Mouse (Mus musculus) splenic B cell, adult 2 months (primary cell): ENCODE data around the gene Clba1.
A peak's percentile ranks its signal among the peaks of the same experiment; 100 is the strongest.
"Not testable (repeated sequence)": the region's sequence is repeated elsewhere in the genome, so short reads cannot be mapped to it uniquely, and the experiment has no call there.

Source experiments
- DNase-seq: peaks from one replicate; pipeline ENCODE4 v3.0.0-alpha.2; 2011; ENCODE audit warnings: low read depth, low spot score
- H3K27me3 ChIP-seq: 2 replicates; pipeline ENCODE4 v1.6.1; 2012; ENCODE audit warnings: mild to moderate bottlenecking, low read length, moderate library complexity, mixed read lengths; ENCODE audit not compliant: control insufficient read depth, poor library complexity, insufficient read depth, severe bottlenecking
- H3K36me3 ChIP-seq: 2 replicates; pipeline ENCODE4 v1.6.1; 2012; ENCODE audit warnings: mild to moderate bottlenecking, low read length, moderate library complexity, mixed read lengths; ENCODE audit not compliant: control insufficient read depth, poor library complexity, insufficient read depth, severe bottlenecking

Clba1 gene

DNA sequence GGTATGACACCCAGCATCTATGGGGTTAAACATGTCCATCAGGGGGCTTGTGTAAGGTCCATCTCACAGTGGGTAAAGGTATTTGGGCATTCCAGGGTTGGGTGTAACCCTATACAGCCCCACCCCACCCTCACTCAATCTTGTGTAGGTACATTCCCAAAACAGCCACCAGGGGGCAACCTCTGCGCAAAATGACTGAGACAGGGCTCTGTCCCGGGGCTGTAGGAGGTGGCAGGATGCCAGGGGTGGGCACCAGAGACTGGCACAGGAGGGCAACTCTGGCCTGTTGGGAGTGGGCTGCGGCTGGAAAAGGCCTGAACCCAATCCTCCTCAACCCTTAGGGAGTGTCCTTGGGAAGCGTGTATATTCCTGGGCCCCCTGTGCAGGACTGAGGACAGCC is 8.3 kb upstream of the Clba1 start:
- H3K27me3 ChIP-seq, result no peaks in the 10 kb centered on the region; the same call in 1 of the 2 replicates
- H3K36me3 ChIP-seq, result no peaks in the 10 kb centered on the region
- peak; percentile 86 for DNase-seq

DNA sequence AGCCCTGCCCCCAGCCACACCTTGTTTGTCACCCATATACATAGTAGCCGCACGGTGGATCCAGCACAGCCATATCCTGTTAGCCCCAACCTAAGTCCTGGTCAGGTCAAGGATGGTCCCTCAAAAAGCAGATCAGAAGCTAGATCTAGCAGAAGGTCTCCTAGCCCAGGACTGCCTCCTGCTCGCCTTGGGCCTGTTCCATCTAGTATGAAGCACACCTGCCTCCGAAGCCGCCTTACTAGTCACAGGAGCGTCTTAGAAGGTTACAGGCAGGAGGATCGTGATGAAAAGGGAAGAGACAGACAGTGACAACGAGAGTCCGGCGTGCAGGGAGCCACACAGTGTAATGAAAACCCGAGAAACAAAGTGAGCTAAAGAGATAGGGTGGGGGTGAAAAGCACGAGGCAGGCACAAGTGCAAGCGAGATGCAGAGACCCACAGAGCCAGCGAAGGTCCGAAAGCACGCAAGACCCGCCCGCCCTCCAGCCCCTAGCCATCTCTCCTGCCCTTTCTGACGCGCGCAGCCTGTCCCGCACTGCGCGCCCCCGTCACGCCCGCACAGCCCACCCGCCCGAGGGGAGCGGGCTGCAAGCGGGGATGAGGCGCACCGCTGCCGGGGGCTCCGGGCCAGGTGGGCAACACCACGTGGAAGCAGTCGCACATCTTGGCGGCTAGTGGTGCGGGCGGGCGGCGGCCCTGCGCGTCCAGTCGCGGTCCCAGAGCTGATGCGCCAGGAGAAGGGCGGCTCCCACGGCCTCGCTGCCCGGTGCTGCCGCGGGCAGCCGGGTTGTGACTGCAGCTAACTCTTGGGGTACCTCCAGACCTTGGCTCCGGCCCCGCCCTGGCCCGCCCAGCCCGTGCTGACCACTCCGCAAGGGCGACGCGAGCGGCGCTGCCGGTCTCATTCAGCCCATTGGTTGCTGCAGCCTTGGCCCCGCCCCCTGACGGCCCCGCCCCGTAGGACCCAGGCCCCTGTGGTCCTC is 6.6 kb upstream of the Clba1 start, which contains the start of gene Ahnak2:
Ahnak2 (minus strand) TSS at position 794 of the 983 bp plus-strand sequence.
- no peak for DNase-seq

DNA sequence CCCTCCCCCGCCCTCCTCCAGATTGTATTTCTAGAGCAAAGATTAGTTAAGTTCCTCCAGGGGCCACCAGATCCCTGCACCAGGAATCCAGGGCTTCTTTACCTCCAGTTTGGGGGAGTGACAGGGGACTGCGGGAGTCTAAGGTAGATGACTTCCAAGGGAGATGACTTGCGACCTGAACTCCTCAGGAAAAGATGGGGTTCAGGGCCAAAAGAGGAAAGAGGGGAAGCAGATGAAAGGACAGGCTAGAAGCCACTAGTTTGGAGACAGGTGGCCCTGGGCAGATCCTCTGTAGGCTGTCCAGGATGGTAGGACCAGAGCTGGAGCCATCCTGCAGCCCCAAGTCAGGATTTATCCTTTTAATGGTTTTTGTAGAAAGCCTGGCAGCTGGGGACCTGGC is 5.8 kb upstream of the Clba1 start:
- no peak for DNase-seq
- H3K36me3 ChIP-seq, result no peaks in the 10 kb centered on the region
- H3K27me3 ChIP-seq, result no peaks in the 10 kb centered on the region; the same call in 1 of the 2 replicates

More for the DNA sequence above, 6.6 kb upstream of the Clba1 start, which contains the start of gene Ahnak2:
- Histone ChIP-seq H3K27me3 (no peaks in the 10 kb centered on the region; the same call in 1 of the 2 replicates), H3K36me3 (no peaks in the 10 kb centered on the region)

DNA sequence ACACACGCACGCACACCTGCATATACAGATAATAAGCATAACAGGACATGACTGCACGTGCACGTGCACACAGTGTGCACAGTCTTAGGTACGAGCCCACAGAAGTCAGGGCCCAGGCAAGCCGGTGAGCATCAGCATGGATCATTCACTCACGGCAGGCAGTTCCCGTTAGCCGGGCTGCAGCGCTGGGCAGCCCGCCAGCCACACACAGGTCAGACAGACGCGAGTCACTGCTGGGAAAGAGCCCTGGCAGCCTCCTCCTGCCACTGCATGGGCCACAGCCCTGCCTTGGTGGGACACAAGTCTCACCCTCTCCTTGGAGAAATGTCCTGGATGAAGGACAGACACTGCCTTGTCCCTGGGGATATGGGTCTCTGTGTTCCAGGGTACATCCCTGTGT is 4.7 kb upstream of the Clba1 start:
- no peak for DNase-seq

DNA sequence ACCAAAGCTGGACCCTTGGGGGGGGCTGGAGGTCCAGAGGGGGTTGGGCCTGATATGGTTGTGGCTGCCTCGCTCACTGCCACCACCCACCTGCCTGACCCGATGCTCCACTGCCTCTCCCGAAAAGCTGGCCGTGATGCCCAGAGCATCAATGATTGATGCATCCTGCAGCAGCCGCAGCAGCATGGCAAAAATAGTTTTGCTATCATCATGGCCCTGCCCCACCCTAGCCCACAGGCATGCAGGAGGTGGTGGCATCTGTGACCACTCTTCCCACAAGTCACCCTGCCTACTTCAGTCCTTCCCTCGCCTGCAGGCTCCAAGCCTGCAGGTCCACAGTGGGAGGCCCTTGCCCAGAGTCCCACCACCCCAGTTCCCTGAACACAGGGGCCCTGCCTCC is 2.7 kb upstream of the Clba1 start:
- DNase-seq, result no peak
- Histone ChIP-seq H3K27me3 (no peaks in the 10 kb centered on the region; the same call in 1 of the 2 replicates), H3K36me3 (no peaks in the 10 kb centered on the region)

More for the DNA sequence above, 4.7 kb upstream of the Clba1 start:
- Histone ChIP-seq H3K27me3 (no peaks in the 10 kb centered on the region; the same call in 1 of the 2 replicates), H3K36me3 (no peaks in the 10 kb centered on the region)

DNA sequence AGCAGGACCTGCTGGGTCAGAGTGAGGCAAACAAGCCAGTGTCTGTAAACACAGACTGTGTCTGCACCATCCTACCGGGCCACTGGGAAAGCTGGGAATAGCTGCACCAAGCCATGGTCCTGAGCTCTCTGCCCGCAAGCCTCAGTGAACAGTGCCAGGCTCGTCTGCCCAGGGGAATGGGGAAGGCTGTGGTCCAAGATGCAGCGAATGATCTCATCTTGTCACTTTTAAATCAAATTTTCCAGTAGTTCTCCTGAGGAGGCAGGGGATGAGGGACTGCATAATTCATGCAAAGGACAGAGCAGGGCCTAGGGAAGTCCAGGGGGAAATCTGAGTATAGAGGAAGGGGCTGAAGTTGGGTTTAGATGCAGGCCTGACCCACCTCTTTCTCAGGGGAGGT is 941 bp upstream of the Clba1 start:
- no peaks in the 10 kb centered on the region for H3K27me3 ChIP-seq
- H3K36me3 ChIP-seq, result no peaks in the 10 kb centered on the region
- no peak for DNase-seq

DNA sequence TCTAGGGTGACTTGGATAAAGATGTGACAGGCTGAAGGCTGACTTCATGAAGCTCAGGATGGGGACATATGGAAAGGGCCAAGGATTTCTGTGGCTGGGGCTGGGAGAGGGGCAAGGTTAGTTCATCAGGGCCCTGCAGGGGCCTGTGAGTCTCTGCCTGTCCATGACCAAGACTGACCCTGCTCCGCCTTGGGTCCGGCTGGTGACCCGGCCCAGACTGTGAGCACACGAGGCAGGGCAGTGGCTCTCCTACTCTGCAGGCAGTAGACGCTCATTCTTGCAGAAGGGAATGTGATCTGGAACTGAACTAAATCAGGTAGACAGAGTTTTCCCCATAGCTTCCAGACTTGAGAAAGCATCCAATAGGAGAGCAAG is 538 bp upstream of the Clba1 start:
- no peak for DNase-seq
- Histone ChIP-seq H3K27me3 (no peaks in the 10 kb centered on the region), H3K36me3 (no peaks in the 10 kb centered on the region)

DNA sequence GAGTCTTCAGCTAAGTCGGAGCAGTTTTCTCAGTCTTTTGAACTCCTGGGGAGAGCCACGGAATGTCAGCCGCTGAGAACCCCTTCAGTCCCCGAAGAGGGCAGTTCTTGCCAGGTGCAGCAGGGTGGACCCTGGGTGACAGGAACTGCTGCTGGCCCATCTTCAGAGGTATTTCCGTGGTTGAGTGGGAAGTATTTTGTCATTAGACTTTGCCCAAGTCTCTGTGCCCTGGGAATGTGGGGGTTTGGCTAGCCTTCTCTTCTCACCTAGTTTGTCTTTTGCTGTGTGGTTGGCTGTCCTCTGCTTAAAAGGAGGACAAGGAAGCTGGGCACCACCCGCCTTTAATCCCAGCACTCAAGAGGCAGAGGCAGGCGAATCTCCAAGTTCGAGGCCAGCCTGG is 904 bp downstream of the Clba1 start:
- no peak for DNase-seq
- Histone ChIP-seq H3K36me3 (no peaks in the 10 kb centered on the region), H3K27me3 (no peaks in the 10 kb centered on the region)

DNA sequence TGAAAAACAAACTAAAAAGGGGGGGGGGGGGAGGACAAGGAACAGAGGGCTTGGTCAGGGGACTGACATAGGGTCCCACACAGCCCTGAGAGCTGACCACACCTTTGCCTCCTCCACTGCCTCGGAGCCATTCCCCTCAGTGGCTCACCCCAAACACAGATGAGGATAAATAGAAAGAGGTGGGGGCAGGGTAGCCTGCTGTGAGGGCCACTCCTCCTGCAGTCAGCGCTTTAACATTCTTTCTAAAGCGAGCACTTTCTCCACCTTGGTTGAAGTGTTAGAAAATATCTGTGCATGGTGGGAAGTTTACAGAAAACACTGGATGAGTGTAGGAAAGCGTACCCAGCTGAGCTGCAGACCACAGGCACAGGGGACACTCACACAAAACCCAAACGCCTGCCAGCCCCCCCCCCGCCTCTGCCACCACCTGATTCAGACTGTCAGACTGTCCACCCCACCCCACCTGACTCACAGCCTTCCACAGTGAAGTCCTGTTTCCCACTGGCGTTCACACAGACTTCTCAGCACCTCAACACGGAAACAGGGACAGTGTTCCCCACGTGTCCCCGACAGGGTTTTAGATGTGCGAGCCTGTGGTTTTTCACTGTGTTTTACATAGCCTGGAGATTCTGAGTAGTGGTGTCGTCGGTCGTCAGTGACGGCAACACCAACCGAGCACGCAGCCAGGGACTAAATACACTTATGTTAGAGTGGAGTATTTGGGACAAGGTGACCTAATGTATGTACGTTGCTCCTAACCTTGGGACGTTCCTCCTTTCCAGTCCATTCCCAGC is 1.6 kb downstream of the Clba1 start:
- DNase-seq, result no peak
- no peaks in the 10 kb centered on the region for H3K27me3 ChIP-seq
- no peaks in the 10 kb centered on the region for H3K36me3 ChIP-seq

DNA sequence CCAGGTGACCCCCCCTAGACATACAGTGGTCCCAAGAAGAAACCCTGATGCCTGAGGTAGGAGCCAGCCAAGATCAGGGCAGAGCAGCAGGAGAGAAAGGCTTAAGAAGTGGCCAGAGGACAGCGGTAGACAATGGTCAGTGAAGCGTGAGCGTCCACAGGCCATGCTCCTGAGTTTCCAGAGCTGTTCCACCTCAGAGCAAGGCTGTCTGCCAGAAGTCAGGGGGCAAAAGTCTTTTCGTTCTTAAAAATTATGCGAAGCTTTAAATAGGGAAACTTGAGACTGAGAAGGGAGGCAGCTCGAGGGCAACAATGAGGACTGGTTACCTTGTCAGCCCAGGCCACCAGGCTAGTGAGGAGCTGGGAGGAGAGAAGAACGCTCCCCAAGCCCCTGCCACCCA is 4.6 kb downstream of the Clba1 start:
- DNase-seq, result no peak
- H3K27me3 ChIP-seq, result no peaks in the 10 kb centered on the region
- H3K36me3 ChIP-seq, result no peaks in the 10 kb centered on the region; the same call in none of the 2 replicates

DNA sequence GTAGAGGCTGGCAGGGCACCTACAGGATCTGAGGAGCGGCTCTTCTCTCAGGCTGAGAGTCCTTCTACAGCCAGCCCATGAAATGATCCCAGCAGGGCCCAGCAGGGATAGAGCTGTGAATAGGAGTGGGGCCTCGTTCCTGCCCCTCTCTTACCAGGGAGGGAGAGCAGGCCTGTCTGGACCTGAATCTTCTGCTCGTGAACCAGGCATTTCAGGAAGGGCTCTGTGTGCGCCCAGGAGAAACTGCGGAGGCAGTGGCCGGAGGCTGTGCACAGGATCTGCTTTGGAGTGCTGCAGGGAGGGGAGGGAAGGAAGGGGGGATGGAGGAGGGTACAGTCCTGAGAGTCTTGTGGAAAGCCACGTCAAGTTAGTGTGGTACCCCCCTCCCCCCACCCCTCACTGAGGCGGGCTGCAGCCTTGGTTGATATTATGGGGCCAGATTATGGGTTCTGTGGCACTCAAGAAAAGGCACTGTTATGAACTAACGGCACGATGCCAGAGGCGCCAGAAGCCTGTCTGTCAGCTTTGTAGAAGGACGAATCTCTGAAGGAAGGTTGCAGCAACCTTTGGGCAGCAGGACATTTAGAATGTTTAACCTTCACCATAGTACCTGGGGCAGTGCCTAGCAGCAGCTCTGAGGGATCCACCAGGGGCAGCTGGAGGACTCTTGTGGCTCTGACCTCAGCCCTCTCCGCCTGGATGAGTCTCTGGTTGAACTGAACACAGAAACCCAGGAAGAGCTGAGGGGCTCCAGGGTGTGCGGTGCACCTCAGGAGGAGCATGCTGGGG is 6.1 kb downstream of the Clba1 start:
- peaks cover 2% of the 10 kb centered on the region for H3K36me3 ChIP-seq
- H3K27me3 ChIP-seq, result no peaks in the 10 kb centered on the region
- no peak for DNase-seq

DNA sequence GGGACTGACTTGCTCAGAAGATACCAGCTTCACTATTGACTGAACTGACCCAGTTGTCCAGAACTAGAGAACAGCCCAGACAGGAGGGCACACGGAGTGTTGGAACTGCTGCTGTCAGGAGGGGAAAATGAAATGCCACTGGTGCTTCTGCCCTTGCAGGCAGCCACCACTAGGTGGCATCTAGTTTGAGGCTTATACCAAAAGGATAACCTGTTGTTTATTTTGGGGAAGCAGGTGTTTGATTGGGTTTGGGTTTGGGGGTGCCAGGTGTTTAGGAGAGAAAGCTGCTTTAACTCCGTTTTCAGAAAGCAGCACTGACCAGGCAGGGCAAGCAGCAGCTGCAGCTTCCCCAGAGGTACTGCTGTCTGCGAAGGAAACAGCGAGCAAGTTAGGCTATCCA is 7.6 kb downstream of the Clba1 start:
- H3K27me3 ChIP-seq, result no peaks in the 10 kb centered on the region
- peak; percentile 74 for DNase-seq
- peaks cover 4% of the 10 kb centered on the region for H3K36me3 ChIP-seq

DNA sequence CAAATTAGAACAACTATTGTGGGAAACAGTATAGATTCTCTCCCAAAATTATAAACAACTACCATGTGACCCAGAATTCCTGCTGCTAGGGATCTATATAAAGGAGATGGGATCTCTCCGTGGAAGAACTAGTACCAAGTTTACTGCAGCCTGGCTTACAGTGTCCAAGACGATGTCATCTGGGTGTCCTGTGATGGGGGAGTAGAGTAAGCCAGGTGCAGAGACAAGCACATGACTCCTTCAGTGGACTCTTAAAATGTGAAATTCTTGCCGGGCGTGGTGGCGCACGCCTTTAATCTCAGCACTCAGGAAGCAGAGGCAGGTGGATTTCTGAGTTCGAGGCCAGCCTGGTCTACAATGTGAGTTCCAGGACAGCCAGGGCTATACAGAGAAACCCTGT is 8.1 kb downstream of the Clba1 start:
- not testable (repeated sequence) for H3K36me3 ChIP-seq, DNase-seq, H3K27me3 ChIP-seq

DNA sequence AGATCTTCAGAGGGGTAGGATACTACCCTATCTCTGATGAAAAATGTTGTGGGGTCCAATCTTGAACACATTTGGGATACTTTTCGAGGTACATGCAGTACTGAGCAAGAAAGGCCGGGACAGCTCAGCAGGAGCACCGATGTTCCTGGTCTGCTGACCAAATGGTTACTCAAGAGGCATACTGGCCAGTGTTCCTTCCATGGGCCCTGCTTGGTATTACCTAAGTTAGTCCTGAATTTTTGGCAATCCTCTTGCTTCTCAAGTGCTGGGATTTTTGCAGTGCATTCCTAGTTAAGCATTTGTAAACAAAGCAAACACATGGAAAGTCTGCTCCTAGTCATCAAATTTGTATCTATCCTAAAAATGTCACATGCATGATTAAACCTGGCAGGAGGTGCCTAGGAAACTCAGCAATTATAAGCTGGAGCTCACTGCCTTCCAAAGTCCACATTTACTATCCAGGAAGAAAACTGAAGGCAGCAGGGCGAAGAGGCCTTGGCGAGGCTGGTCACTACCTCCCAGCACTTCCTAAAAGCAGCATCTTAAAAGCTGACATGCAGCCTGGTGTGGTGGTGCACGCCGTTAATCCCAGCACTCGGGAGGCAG is 10.4 kb downstream of the Clba1 start:
- Histone ChIP-seq H3K36me3 (peaks cover 5% of the 10 kb centered on the region), H3K27me3 (no peaks in the 10 kb centered on the region)
- DNase-seq, result no peak
